Mouse (Mus musculus) heart, postnatal 25 days (tissue): ENCODE results near the gene Cacnb2. TPM values are rescaled to one million over a fixed set of nuclear protein-coding genes. Genes with fewer than 3 reads are reported as not detected.

ENCODE experiments used
- DNase-seq: peaks from one replicate; pipeline ENCODE4 v3.0.0; 2022; ENCODE audit warnings: low spot score
- intact Hi-C: fragments of 180-260 bp; cut with DNase I; formaldehyde crosslinking; loops from one replicate; pipeline ENCODE4 v1.15.1; 2025
- total RNA-seq, 2 experiments: library from RNA; stranded (reverse); gene quantifications; 2 replicates each; pipeline ENCODE4 v1.2.3; 2021

The Cacnb2 gene
- total RNA-seq, 2 experiments from 2014 or later = 55.1 to 80.7 TPM

DNA sequence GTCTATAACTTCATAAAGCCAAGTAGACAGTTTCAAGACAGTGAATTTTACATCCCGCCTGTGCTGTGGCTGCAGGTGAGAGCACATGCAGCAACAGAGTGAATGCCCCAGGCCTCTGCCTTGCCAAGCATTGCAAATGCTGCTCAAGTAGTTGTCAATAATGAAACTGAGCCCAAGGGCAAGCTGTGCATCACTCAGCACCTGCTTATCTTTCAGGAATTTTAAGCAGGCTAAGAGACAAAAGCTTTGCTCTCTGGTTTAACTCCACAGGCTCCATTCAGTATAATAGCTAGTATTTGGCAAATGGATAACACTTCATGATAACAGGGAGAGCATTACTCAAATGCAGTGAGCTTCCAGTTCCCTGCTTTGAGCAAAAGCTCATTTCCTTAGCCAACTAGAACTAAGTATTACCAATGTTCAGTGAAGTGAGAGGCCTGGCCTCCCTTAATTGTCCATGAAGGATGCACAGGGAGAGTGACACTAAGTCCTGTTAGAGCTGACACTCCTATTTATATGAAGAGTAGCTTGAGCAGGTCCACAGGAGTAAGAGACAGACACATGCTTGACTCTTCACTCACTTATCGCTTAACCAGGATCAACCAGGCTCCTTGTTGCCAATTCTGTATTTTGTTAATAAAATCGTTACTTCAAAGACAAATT is 314.8 kb downstream of the Cacnb2 start:
- DNase-seq = no peak
- intact Hi-C loops = no loop called here

DNA sequence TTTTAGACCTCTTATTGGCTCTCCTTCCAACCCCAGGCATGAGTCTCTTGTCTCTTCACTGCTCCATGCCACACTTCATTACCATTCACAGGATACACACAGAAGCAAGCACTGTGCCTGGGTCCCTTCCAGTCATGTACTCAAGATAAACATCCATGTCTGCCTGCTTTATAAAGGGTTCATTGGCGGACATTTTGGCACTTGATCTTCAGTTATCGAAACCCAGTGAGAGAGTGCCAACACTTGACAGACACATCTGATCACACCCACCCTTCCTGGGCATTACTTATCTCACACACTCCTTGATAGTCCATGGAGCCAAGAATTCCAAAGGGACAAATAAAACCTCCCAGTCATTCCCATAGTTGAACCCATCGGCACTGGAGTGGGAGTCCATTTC is 327.0 kb downstream of the Cacnb2 start:
- intact Hi-C loops = loop anchor here (5.0 kb wide), 2 partner anchors 93 to 108 kb away; no protein-coding TSS in a partner anchor

DNA sequence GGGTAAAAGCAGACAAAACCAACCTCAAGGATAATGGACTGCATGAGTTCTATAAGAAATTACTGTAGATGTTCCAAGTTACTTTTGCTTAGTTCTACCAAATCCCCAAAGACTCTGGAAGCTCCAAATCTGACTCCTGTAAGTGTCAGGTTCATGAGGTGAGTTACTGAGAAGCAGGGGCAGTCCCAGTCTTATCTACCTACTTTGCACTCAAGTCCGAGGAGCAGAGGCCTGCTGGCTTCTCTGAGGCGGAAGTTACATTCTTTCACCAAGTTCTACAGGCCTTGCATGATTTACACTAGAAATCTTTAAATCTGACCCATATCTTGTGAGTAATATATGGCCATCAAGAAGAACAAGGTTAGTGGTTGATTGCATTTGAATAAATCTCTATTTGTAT is 329.1 kb downstream of the Cacnb2 start:
- no peak for DNase-seq
- intact Hi-C loops = no loop called here

More for the DNA sequence above, 327.0 kb downstream of the Cacnb2 start:
- DNase-seq = peak; percentile 1

DNA sequence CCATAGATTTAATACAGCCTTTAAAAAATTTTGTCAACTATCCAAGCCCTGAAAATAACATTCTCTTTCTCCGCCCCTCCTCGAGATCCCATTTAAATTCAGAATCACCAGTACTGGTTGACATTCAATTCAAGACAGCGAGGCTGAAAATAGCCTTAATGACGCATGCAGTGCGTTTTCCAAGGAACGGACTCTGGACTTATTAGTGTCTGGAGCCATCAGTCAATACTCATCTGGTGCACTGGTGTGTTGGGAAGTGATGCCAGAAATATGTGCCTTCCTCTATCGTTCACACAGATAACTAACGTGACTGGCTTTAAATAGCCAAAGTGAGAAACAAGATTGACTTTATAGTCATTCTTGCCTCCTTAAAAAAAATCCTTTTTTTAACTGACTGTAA is 333.6 kb downstream of the Cacnb2 start:
- intact Hi-C loops = no loop called here
- no peak for DNase-seq

GRCm38 (mm10) chr2:14942261-14942660 is 339.4 kb downstream of the Cacnb2 start:
- intact Hi-C loops = no loop called here
- DNase-seq = no peak

- intact Hi-C loops = no loop called here
- no peak for DNase-seq
These were observed 340.9 kb downstream of the Cacnb2 start for GRCm38 (mm10) chr2:14943691-14944357.

DNA sequence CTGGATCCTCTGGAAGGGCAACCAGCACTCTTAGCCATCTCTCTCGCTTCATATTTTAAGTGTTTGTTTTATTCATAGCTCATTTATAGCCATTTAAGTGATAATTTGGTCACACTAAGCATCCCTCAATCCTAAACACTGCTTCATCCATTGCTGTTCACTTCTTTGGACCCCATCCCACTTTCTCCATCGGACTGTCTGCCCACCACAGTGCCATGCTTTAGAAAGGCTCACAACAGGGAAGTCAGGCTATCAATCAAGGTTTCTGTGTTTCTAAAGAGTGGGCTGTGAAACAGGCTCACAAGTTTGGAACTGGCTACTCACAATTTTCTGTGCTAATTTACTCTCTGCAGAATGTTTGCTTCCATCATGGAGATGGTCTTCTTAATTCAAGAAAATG is 350.2 kb downstream of the Cacnb2 start:
- intact Hi-C loops = no loop called here
- DNase-seq = no peak

GRCm38 (mm10) chr2:14960963-14961488 is 358.1 kb downstream of the Cacnb2 start:
- DNase-seq = no peak
- intact Hi-C loops = no loop called here

GRCm38 (mm10) chr2:14961493-14961892 is 358.6 kb downstream of the Cacnb2 start:
- intact Hi-C loops = no loop called here
- no peak for DNase-seq

DNA sequence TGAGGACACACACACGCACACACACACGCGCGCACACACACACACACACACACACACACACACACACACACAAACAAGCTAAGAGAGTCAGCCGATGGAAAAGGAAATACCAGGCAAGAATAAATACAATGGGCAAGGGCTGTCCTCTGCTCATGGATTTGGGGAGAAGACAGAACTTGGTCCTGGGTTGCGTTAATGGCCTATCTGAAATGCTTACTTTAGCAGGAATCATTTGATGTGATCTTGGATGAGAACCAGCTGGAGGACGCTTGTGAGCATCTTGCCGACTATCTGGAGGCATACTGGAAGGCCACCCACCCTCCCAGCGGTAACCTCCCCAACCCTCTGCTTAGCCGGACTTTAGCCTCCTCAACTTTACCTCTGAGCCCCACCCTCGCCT is 381.1 kb downstream of the Cacnb2 start:
- intact Hi-C loops = no loop called here

GRCm38 (mm10) chr2:14988451-14988850 is 385.6 kb downstream of the Cacnb2 start:
- DNase-seq = no peak
- intact Hi-C loops = no loop called here

More for the DNA sequence above, 381.1 kb downstream of the Cacnb2 start:
- DNase-seq = no peak

- no peak for DNase-seq
- intact Hi-C loops = no loop called here
These were observed 386.5 kb downstream of the Cacnb2 start for GRCm38 (mm10) chr2:14989350-14989749.

DNA sequence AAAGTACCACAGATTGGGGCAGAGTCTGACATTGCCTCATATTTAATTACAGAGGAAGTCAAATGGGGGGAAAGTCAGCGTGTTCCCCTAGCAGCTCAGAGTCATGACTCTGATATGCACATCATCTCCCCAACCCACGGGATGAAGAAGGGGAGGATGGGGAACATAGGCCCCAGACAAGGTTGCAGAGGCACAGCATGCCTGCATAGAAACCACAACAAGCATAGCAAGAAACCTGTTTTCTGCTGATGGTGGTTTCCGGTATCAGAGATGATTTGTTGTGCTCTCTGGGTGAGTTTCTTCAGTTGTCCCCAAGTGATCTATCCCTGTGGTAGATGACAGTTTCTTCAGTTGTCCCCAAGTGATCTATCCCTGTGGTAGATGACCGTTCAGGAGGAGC is 389.6 kb downstream of the Cacnb2 start:
- no peak for DNase-seq
- intact Hi-C loops = no loop called here

- no peak for DNase-seq
- intact Hi-C loops = no loop called here
These were observed 393.1 kb downstream of the Cacnb2 start for GRCm38 (mm10) chr2:14996036-14996435.

GRCm38 (mm10) chr2:14997836-14998235 is 394.9 kb downstream of the Cacnb2 start:
- intact Hi-C loops = no loop called here
- no peak for DNase-seq

GRCm38 (mm10) chr2:15007531-15007930 is 404.6 kb downstream of the Cacnb2 start:
- DNase-seq = no peak
- intact Hi-C loops = no loop called here

- intact Hi-C loops = no loop called here
- no peak for DNase-seq
These were observed 405.2 kb downstream of the Cacnb2 start for GRCm38 (mm10) chr2:15008072-15008471.

- DNase-seq = no peak
- intact Hi-C loops = no loop called here
These were observed 423.9 kb downstream of the Cacnb2 start for GRCm38 (mm10) chr2:15026817-15027216.

GRCm38 (mm10) chr2:15027816-15028215 is 424.9 kb downstream of the Cacnb2 start:
- intact Hi-C loops = no loop called here
- no peak for DNase-seq
